Mouse (Mus musculus): Measurements from ENCODE around the gene Actl6b.
"Not testable (repeated sequence)": the region's sequence is repeated elsewhere in the genome, so short reads cannot be mapped to it uniquely, and the experiment has no call there.

Gene Actl6b

DNA sequence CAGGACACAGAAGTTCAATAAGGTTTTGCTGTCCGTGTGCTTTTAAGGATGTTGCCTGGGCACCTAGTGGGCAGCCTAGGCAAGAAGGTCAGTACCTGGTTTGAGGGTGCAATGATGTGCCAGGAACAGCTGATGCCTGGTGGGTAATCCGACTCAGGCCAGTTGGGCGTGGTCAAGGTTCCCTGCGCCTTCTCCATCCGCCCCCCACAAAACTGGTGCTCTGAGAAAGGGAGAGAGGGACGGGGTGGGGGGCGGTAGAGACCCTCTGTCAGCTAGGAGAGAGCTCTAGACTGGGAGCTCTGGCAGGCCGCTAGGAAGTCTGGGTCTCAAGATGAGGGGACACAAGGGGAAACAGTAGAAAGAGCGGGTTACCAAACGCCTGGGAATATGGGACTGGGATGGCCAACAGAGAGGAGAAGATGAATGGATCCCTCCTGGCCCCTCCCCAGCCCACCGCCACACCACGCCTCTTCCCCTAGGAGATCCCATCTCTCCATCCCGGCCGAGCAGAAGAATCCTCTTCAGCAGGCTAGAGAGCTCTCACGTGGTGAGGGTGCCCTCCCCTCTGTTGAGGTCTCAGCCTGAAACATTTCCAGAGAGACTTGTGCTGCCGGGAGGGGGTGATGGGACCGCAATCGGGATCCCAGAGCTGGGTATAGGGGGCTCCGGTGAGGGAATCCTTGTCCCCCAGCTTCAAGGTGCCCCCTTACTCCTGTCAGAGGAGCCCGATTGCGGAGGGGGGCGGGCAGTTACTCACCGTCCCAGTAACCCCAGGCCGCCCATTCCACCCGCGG is 54.7 kb downstream of the Actl6b start:
- no peak for DNase-seq (ENCODE audit: low spot score)

DNA sequence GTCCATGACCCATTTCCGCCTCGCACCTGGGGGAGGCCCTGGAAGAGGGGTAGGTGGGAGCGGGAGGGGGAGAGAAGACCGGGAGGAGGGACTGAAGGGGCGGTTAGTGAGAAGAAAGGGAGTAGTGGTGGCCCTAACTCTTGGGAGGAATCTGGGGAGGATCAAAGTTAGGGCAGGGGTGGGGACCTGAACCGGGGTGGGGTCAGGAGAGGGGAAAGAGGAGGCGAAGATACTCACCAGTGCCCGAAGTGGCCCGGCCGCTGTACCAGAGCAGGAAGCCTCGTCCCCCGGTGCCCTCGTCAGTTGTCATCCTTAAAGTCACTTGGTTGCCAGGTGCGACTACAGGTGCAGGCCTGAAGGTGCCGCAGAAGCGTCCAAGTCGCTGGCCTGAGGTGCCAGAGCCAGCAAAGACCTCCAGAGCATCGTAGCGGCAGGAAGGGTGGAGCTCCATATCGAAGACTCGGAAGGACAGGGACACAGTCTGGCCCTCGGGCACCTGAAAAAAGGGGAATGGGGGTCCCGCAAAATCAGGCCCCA is 55.4 kb downstream of the Actl6b start:
- no peak for DNase-seq (ENCODE audit: low spot score)

DNA sequence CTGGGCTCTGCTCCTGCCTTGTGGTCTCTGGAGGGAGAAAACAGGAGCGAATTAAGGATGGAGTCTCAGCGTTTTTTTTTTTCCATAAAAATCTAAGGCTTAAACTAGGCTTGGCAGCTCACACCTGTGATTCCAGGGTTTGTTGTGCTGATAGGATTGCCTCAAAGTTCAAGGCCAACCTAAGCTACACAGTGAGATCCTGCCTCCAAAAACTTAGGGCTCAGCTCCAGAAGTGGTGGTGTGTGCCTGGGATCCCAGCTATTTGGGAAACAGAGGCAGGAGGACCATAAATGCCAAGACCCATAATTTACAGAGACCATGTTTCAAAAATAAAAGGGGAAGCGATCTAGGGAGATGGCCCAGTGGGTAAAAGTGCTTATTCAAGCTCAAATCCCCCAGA is 56.0 kb downstream of the Actl6b start:
- no peak for DNase-seq (ENCODE audit: low spot score)

DNA sequence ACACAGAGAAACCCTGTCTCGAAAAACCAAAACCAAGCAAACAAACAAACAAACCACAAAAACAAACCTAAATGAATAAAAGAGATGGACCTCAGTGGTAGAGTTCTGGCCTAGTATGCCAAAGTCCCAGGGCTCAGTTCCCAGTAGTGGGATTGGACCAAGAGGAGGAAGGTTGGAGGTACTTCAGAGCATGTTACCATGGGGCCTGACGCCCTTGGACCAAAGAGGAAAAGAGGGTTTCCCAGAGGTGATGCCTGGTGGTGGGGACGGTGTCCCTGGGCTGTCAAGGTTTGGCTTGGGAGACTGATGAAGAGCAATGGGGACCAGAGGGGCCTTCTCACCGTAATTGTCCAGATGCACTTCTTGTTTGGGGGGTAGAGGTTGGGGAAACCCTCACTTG is 56.7 kb downstream of the Actl6b start:
- DNase-seq (ENCODE audit: low spot score), result no peak

DNA sequence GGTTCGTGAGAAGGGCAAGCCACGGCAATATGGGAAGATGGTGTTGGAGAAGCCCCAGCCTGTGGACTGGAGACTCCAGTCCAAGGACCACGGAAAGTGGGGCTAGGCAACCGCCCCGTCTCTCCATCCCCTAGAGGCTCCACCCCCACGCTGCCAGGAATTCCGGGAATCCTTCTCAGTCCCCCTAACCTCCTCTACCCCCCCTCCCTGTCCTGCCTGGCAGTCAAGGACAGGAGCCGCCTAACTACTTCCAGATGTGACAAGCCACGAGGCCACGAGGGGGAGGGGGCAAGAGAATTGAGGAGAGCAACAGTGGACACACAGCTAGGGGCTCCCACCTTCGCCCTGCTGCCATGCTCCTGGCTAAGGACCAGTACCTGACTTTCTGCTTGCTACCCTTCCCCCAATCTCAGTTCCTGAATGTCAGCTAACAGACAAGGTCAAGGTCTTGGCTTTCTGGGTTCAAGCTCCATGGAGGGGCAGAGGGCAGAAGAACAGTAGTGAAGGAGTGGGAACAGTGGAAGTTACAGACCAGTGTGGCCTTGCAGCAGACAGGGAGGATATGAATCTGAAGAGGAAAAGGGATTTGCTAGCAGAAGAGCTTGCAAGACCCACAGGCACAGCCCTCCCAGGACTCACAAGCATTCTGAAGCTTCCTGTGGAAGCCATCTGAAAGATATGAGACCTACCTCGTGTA is 57.4 kb downstream of the Actl6b start:
- DNase-seq (ENCODE audit: low spot score), result no peak

DNA sequence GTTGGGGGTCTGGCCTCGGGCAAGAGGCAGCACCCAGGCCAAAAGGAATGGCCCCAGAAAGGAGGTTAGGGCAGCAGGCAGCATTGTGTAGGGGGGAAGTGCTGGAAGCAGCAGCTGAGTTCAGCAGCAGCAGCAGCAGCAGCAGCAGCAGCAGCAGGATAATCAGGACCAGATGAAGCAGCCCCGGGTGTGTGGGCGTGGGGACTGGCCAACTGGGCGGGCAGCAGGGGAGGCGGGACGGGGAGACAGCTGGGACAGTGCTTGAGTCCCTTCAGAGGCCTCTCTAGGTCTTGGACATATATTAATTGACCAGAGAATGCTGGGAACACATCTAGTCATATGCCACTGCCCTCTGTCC is 57.9 kb downstream of the Actl6b start:
- DNase-seq (ENCODE audit: low spot score), result no peak

DNA sequence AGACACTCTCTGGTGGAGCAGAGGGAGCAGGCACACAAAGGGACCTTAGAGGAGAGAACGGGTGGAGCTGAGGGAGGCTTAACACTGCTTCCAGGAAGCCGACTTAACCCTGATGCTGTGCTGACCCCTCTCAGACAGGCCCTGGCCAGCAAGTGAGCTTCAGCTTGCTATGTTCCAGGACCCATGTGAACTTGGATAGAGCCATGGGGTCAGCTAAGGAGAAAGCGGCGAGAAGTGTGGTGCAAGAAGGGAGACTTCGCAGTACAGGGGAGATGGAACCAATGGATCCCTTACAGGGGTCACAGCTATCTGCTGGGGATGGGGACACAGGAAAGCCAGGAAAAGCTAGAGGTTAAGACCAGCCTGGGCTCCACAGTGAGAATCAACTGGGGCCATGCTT is 59.8 kb downstream of the Actl6b start:
- DNase-seq (ENCODE audit: low spot score), result no peak

DNA sequence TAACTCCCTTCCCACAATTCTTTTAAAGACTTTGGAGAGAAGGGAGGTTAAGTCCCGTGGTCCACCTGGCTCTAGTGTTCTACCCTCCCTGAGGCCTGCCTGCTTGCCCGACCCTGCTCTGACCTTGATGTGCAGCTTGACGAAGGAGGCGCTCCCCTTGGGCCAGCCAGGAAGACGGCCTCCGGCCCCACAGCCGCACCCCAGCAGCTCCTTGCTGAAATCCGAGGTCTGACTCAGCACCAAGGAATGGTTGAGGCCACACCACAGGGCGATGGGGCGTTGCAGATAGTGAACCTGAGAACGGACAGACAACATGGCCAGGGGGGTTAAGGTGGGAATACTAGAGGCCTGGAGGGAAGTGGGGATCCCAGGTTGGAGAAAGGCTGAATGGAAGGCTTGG is 60.2 kb downstream of the Actl6b start, which contains the start of gene Pcolce:
Pcolce (minus strand) TSS at position 235 of the 400 bp plus-strand sequence.
- no peak for DNase-seq (ENCODE audit: low spot score)

DNA sequence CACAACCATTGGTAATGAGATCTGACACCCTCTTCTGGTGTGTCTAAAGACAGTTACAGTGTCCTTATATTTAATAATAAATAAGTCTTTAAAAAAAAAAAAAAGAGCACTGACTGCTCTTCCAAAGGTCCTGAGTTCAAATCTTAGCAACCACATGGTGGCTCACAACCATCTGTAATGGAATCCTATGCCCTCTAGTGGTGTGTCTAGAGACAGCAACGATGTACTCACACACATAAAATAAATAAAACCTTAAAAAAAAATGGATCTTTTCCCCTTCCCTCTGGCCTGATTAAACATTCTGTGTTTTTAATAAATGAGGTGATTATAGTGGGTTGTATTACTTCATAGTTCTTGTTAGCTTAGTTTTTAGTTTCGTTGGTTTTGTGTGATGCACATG is 61.6 kb downstream of the Actl6b start:
- not testable (repeated sequence) for DNase-seq (ENCODE audit: low spot score)

DNA sequence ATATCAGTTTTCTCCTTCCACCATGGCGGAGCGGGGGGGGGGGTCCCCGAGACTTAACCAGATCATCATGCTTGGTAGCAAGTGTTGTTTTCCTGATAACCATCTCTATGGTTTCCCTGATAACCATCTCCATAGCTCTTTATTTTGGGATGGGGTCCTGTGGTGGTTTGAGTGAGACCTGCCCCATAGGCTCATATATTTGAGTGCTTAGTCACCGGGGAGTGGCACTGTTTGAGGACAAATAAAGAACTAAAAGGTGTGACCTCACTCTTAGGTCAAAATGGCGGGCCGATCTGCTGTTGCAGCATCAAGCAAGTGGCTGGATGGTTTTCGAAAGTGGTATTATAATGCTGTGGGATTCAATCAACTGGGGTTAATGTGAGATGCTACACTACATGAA is 62.0 kb downstream of the Actl6b start:
- DNase-seq (ENCODE audit: low spot score), result no peak

Measured in urinary bladder, postnatal 10 days (tissue).